Mouse (Mus musculus) spleen, postnatal 14 days (tissue): Measurements from ENCODE around the gene Fcgr1.
"Not testable (repeated sequence)": the region's sequence is repeated elsewhere in the genome, so short reads cannot be mapped to it uniquely, and the experiment has no call there.

Source experiments
- DNase-seq, 2 experiments: peaks; one replicate each; pipeline ENCODE4 v3.0.0; 2021 to 2022; ENCODE audit warnings: low spot score in 2 of 2

Gene Fcgr1

DNA sequence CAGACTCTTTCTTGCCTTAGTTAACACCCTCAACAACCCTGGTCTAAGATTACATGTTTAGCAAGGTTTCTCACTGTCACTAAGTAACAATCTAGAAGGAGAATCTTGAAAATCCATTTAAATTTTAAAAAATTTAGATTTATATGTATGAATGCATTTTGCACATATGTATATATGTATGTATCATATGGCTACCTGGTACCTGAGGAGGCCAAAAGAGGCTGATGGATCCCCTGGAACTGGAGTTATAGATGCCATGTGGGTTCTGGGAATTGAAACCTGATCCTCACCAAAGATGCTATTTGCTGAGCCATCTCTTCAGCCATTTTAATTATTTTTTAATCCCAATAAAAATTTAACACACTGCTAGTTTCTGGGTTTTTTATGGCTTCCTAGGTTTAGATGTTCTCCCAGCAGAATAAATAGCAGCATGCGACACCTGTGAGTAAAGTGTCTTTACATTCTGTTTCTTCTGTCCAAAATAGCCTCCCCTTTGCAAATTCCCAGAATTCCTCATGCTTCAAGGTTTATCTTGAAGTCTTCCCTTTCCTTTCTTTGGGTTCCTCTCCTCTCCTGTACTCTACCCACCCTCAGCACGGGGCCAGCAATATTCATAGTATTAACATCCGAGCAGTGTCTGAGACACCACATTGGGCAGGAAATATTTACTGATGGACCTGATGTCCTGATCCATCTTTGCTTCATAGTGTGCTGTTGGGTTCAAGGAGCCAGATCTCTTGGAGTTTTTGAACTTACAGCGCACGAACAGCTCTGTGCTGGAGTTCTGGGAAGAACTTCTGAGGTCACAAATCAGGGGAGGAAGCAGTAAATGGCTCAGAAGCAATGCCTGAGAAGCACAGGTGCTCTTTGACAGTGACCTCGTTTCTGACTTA lies 45.4 kb downstream of the Fcgr1 start:
- no peak for DNase-seq

- DNase-seq: no peak
Observed at GRCm38 (mm10) chr3:96247356-96248140, 46.2 kb downstream of the Fcgr1 start.

DNA sequence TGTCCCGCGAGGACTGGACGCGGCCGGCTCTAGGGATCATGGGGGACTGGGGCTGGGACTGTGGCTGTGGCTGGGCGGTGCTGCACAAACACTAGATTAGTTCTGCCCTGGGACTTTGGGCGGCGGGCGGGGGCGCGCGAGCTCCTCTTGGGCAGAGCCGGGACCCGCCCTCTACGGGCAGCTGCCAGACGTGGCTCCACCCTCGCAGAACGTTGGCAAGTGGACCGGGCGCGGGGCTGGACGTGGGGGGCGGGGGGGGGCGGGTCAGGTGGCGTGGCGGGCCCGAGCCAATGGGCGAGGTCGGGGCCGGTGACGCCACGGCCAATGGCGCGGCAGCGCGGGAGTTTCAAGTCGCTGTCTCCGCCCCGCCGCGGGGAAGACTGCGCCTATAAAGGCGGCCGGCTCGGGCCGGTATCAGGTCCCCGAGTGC lies 47.3 kb downstream of the Fcgr1 start, which contains the start of gene Hist2h3c1:
Hist2h3c1 (plus strand) TSS at position 259 of the 430 bp plus-strand sequence.
- not testable (repeated sequence) for DNase-seq

GRCm38 (mm10) chr3:96246018-96246417 lies 47.8 kb downstream of the Fcgr1 start:
- not testable (repeated sequence) for DNase-seq

- peak; percentile 78 to 79 for DNase-seq
Observed at GRCm38 (mm10) chr3:96245003-96245886, 48.5 kb downstream of the Fcgr1 start, which contains the start of gene Hist2h2aa1. Gene Hist2h2aa1, plus strand, starts transcription at chr3:96245497.

- DNase-seq: no peak
Observed at GRCm38 (mm10) chr3:96243921-96244572, 49.7 kb downstream of the Fcgr1 start.

GRCm38 (mm10) chr3:96240799-96241197 lies 53.0 kb downstream of the Fcgr1 start:
- DNase-seq: no peak

DNA sequence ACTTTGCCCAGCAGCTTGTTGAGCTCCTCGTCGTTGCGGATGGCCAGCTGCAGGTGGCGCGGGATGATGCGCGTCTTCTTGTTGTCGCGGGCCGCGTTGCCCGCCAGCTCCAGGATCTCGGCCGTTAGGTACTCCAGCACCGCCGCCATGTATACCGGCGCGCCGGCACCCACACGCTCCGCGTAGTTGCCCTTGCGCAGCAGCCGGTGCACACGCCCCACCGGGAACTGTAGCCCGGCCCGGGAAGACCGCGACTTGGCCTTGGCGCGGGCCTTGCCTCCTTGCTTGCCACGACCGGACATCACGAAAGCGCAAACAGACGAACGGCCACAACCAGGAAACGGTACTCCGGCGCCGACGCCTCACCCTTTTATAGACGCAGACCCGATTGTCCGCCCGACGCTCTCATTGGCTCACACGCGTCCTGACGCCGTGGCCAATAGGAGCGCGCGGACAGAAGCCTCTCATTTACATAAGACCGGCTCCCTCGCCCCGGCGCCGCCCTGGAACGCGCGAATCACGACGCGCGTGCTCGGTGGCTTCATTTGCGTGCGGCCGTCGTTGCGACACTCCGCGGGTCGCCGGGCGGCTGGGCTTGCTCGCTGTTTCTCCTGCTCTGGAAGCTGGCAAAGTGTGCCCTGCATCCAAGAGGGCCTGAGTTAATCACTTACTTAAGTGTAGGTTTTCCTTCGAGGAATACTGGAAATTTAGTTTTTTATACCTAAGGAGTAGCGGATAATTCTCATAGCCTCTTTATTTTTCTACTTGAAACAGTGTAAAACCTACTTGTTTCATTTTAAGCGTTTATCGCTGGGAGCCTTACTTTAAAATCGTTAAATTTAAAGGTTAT lies 53.6 kb downstream of the Fcgr1 start, which contains the start of gene Hist2h2aa2:
Hist2h2aa2 (minus strand) TSS at position 328 of the 850 bp plus-strand sequence.
- DNase-seq: peak; percentile 96 to 98

DNA sequence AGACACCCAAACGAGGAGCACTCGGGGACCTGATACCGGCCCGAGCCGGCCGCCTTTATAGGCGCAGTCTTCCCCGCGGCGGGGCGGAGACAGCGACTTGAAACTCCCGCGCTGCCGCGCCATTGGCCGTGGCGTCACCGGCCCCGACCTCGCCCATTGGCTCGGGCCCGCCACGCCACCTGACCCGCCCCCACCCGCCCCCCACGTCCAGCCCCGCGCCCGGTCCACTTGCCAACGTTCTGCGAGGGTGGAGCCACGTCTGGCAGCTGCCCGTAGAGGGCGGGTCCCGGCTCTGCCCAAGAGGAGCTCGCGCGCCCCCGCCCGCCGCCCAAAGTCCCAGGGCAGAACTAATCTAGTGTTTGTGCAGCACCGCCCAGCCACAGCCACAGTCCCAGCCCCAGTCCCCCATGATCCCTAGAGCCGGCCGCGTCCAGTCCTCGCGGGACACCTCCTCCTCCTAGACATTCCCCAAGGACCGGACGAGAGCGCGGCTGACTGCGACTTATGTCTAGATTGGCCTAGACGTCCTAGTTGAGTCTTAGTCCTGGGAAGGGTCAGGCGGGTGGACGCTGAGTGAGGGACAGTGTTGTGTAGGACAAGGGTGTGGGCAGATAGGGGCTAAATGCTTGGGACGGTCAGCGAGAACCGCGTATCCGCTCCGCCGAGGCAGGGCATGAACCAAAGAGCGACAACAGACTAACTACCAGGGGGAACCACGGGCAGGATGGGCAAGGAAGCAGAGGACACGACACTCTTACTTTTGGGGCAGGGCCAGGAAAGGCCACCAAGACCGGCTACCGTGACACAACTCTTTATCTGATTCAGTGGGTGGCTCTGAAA lies 54.6 kb downstream of the Fcgr1 start, which contains the start of gene Hist2h3c2:
Hist2h3c2 (minus strand) TSS at position 174 of the 840 bp plus-strand sequence.
- peak; percentile 47 to 57 for DNase-seq

DNA sequence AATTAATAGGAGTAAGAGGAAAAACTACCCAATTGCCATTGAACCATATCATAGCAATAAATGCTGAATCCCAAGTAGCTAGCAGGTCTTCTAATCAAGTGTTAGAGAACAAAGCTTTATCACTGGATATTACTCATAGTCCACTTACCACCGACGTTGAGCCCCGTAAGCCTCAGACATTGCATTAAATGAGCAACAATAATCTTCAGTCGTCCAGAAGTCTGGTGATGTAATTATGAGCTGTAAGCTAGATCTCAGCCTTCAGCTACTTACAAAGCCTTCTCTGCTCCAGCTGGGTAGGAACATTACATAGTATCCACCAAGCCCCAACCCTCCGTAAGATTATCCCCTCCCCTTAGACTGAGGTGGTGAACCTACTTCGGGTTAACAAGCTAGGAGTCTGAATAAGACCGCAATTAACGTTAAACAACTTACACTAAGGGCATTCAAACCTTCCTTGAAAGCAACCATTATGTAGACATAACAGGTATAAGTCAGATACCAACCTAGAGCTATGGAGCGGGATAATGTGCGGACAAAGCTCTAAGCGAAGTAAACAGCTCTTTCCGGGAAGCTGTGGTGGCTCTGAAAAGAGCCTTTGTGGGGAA lies 55.8 kb downstream of the Fcgr1 start:
- no peak for DNase-seq

GRCm38 (mm10) chr3:96237335-96237903 lies 56.4 kb downstream of the Fcgr1 start:
- no peak for DNase-seq

- no peak for DNase-seq
Observed at GRCm38 (mm10) chr3:96236834-96237334, 56.9 kb downstream of the Fcgr1 start.

- DNase-seq: no peak
Observed at GRCm38 (mm10) chr3:96235836-96236235, 57.9 kb downstream of the Fcgr1 start.

GRCm38 (mm10) chr3:96234914-96235313 lies 58.9 kb downstream of the Fcgr1 start:
- no peak for DNase-seq
